Mouse (Mus musculus) C2C12 (cell line): ENCODE data around the gene Lama2. TPM values are rescaled to one million over a fixed set of nuclear protein-coding genes. Genes with fewer than 3 reads are reported as not detected.
"Not testable (repeated sequence)": the region's sequence is repeated elsewhere in the genome, so short reads cannot be mapped to it uniquely, and the experiment has no call there.

Source experiments
- H3K27me3 ChIP-seq: one replicate; pipeline ENCODE4 v1.6.1; 2011; ENCODE audit not compliant: control insufficient read depth, insufficient read depth, insufficient read length
- H3K36me3 ChIP-seq: one replicate; pipeline ENCODE4 v1.6.1; 2011; ENCODE audit not compliant: control insufficient read depth, insufficient read depth
- H3K4me3 ChIP-seq: one replicate; pipeline ENCODE4 v1.5.1; 2011; ENCODE audit warnings: mild to moderate bottlenecking, control low read depth; ENCODE audit not compliant: poor library complexity, insufficient read depth, severe bottlenecking
- H3K79me2 ChIP-seq: one replicate; pipeline ENCODE4 v1.6.1; 2011; ENCODE audit not compliant: control insufficient read depth, insufficient read depth
- H3K79me3 ChIP-seq: one replicate; pipeline ENCODE4 v1.6.1; 2011; ENCODE audit warnings: low read depth, control low read depth
- H3ac ChIP-seq: one replicate; pipeline ENCODE3; 2011; ENCODE audit warnings: low read depth; ENCODE audit not compliant: control insufficient read depth, insufficient read length
- CEBPB ChIP-seq: IDR thresholded peaks from one replicate; pipeline ENCODE4 v1.6.1; 2011; ENCODE audit warnings: low read depth, mild to moderate bottlenecking, control low read depth, moderate library complexity
- CTCF ChIP-seq: IDR thresholded peaks from one replicate; pipeline ENCODE4 v1.5.1; 2011; ENCODE audit not compliant: control insufficient read depth, insufficient read depth, insufficient read length
- FOSL1 ChIP-seq: IDR thresholded peaks from one replicate; pipeline ENCODE4 v1.8.0; 2011; ENCODE audit warnings: mild to moderate bottlenecking, low read length; ENCODE audit not compliant: poor library complexity, insufficient read depth, severe bottlenecking
- MAX ChIP-seq: IDR thresholded peaks from one replicate; pipeline ENCODE4 v1.6.1; 2011; ENCODE audit warnings: mild to moderate bottlenecking, control low read depth
- MYOD1 ChIP-seq: IDR thresholded peaks from one replicate; pipeline ENCODE4 v1.6.1; 2011; ENCODE audit warnings: low read depth; ENCODE audit not compliant: control insufficient read depth, insufficient read length
- USF1 ChIP-seq: IDR thresholded peaks from one replicate; pipeline ENCODE4 v1.6.1; 2011; ENCODE audit warnings: low read depth, mild to moderate bottlenecking, control low read depth, moderate library complexity
- polyA plus RNA-seq: library from polyadenylated mRNA; unstranded; fragments of >200 nt; fragmentation: generic; extraction: Trizol; gene quantifications from one replicate; pipeline ENCODE4 v1.2.1, GENCODE M21; 2012; ENCODE audit warnings: missing spikeins

Gene Lama2
- polyA plus RNA-seq, 1 experiment: 5.0 TPM

GRCm38 (mm10) chr10:26939549-26939948 is 680.0 kb downstream of the Lama2 start:
- H3K79me2 ChIP-seq: no peaks in the 10 kb centered on the region
- H3ac ChIP-seq: no peak overlapping the region
- H3K36me3 ChIP-seq: no peaks in the 10 kb centered on the region
- TF ChIP-seq MAX (no peak), USF1 (no peak), CEBPB (no peak), FOSL1 (no peak), MYOD1 (no peak), CTCF (no peak)
- H3K4me3 ChIP-seq: no peak overlapping the region
- H3K79me3 ChIP-seq: no peaks in the 10 kb centered on the region
- H3K27me3 ChIP-seq: no peaks in the 10 kb centered on the region

GRCm38 (mm10) chr10:26938464-26938863 is 681.1 kb downstream of the Lama2 start:
- not testable (repeated sequence) for H3ac ChIP-seq, H3K4me3 ChIP-seq, H3K27me3 ChIP-seq

GRCm38 (mm10) chr10:26936056-26936455 is 683.5 kb downstream of the Lama2 start:
- not testable (repeated sequence) for H3K4me3 ChIP-seq, H3K27me3 ChIP-seq, H3K79me2 ChIP-seq, H3K36me3 ChIP-seq, H3ac ChIP-seq, H3K79me3 ChIP-seq

More at GRCm38 (mm10) chr10:26938464-26938863, 681.1 kb downstream of the Lama2 start:
- H3K79me2 ChIP-seq, H3K79me3 ChIP-seq, H3K36me3 ChIP-seq: not testable (repeated sequence)
